Comparison of ENCODE assay signal across 8 mouse cellular contexts in genomic region chr16:96158511-96159080, GRCm38 (mm10). TPM values are rescaled to one million over a fixed set of nuclear protein-coding genes. Genes with fewer than 3 reads are reported as not detected.
DNase-seq lines count a peak whose midpoint lies in the region; ATAC-seq and TF ChIP-seq lines count a peak whose summit lies in the region.

No protein-coding gene starts in this region.

- H3K36me3 ChIP-seq in lung, postnatal 0 days (ENCODE audit: insufficient read depth, low read length), result no peaks in the 10 kb centered on the region
- peaks cover 15% of the 10 kb centered on the region for H3K36me3 ChIP-seq in intestine, embryonic 14.5 days (ENCODE audit: control insufficient read depth, insufficient read depth, low read length)
- peaks cover 17% of the 10 kb centered on the region for H3K36me3 ChIP-seq in neural tube, embryonic 15.5 days

- intact Hi-C loops in left cerebral cortex, postnatal 10 days (cut with DNase I), result loop anchor here (10.0 kb wide), 1 partner anchor 186 kb away; no protein-coding TSS in a partner anchor

- no peaks in the 10 kb centered on the region for H3K9me3 ChIP-seq in lung, postnatal 0 days (ENCODE audit: low read length)
- H3K9me3 ChIP-seq in intestine, embryonic 14.5 days (ENCODE audit: control insufficient read depth, low read length), result no peaks in the 10 kb centered on the region
- H3K9me3 ChIP-seq in neural tube, embryonic 15.5 days (replicated peaks), result no peaks in the 10 kb centered on the region

- no peak for TF ChIP-seq CTCF in lung, postnatal 0 days (IDR thresholded peaks at IDR 0.05)

- TF ChIP-seq EP300 in lung, postnatal 0 days (IDR thresholded peaks at IDR 0.05), result no peak

- WGBS in lung, postnatal 0 days, result 55% methylated on average over 12 of the region's 12 CpGs
- WGBS in intestine, embryonic 14.5 days, result 54% methylated on average over 12 of the region's 12 CpGs
- WGBS in neural tube, embryonic 15.5 days, result 42% methylated on average over 12 of the region's 12 CpGs

- no peaks in the 10 kb centered on the region for H3K27me3 ChIP-seq in lung, postnatal 0 days (replicated peaks; ENCODE audit: insufficient read depth, low read length)
- no peaks in the 10 kb centered on the region for H3K27me3 ChIP-seq in intestine, embryonic 14.5 days (replicated peaks; ENCODE audit: control insufficient read depth, insufficient read depth, low read length)
- H3K27me3 ChIP-seq in neural tube, embryonic 15.5 days (replicated peaks), result no peaks in the 10 kb centered on the region

- no peak overlapping the region; the same call in 1 of the 2 replicates for H3K9ac ChIP-seq in lung, postnatal 0 days (replicated peaks; ENCODE audit: low read depth)
- peak overlapping the region; percentile 88 for H3K9ac ChIP-seq in intestine, embryonic 14.5 days (ENCODE audit: low read length)
- peak overlapping the region; percentile 76 for H3K9ac ChIP-seq in neural tube, embryonic 15.5 days (replicated peaks)

- peak; percentile 52 to 79 for DNase-seq in adrenal gland, adult (ENCODE audit: inconsistent age in 2 of 2, low spot score in 1 of 2)
- no peak for DNase-seq in adrenal gland, postnatal 4 days (ENCODE audit: low spot score in 2 of 2)
- no peak for DNase-seq in lung, postnatal 0 days (ENCODE audit: low spot score)
- no peak for DNase-seq in lung, postnatal 10 days
- no peak for DNase-seq in intestine, embryonic 14.5 days (ENCODE audit: low spot score)
- no peak for DNase-seq in thymus, adult 18-20 months
- DNase-seq in left cerebral cortex, postnatal 10 days (ENCODE audit: extremely low spot score in 1 of 2, low spot score in 2 of 2), result no peak

- ATAC-seq in lung, postnatal 0 days, result no peak
- no peak for ATAC-seq in intestine, embryonic 14.5 days (replicated peaks; ENCODE audit: low FRiP score, low TSS enrichment, low read depth)
- ATAC-seq in neural tube, embryonic 15.5 days (ENCODE audit: low FRiP score), result peak; percentile 30; the same call in 1 of the 2 replicates

- H3K27ac ChIP-seq in lung, postnatal 0 days (ENCODE audit: low read length), result peak overlapping the region; percentile 40; the same call in 1 of the 2 replicates
- H3K27ac ChIP-seq in intestine, embryonic 14.5 days (ENCODE audit: low read depth), result peak overlapping the region; percentile 69
- H3K27ac ChIP-seq in neural tube, embryonic 15.5 days (replicated peaks), result peak overlapping the region; percentile 79

- peak overlapping the region; percentile 56 for H3K4me3 ChIP-seq in lung, postnatal 0 days (ENCODE audit: low read depth, low read length)
- peak overlapping the region; percentile 56 for H3K4me3 ChIP-seq in intestine, embryonic 14.5 days (ENCODE audit: low read depth, low read length)
- H3K4me3 ChIP-seq in neural tube, embryonic 15.5 days (replicated peaks), result peak overlapping the region; percentile 50

- H3K4me2 ChIP-seq in lung, postnatal 0 days (replicated peaks; ENCODE audit: low read depth, low read length), result peak overlapping the region; percentile 99
- H3K4me2 ChIP-seq in intestine, embryonic 14.5 days (ENCODE audit: low read length), result peak overlapping the region; percentile 98
- H3K4me2 ChIP-seq in neural tube, embryonic 15.5 days, result peak overlapping the region; percentile 92

- H3K4me1 ChIP-seq in lung, postnatal 0 days (ENCODE audit: insufficient read depth, low read depth, low read length), result no peaks in the 10 kb centered on the region
- H3K4me1 ChIP-seq in intestine, embryonic 14.5 days (replicated peaks; ENCODE audit: control insufficient read depth, insufficient read depth, low read length), result 0 out of 2 replicates have a peak, but pooled peaks cover 3% of the 10 kb centered on the region
- peaks cover 35% of the 10 kb centered on the region for H3K4me1 ChIP-seq in neural tube, embryonic 15.5 days

RNA-seq across cellular contexts. Expression of gene Wrb, which starts 13.4 kb away (rescaled TPM):
- total RNA-seq in adrenal gland, postnatal 4 days (2021), result 10 to 100 TPM; 31.5 to 31.9 TPM
- polyA plus RNA-seq in lung, postnatal 0 days (2015; fragmentation: Nextera tagmentation; extraction: Ambion mirVana), result 25.3 and 28.6 TPM in 2 replicates
- 80.0 and 89.2 TPM in 2 replicates for polyA plus RNA-seq in intestine, embryonic 14.5 days (2014; fragmentation: Nextera tagmentation; extraction: Ambion mirVana)
- 169 and 199 TPM in 2 replicates for polyA plus RNA-seq in neural tube, embryonic 15.5 days (2015; fragmentation: Nextera tagmentation; extraction: Ambion mirVana)
- total RNA-seq in left cerebral cortex, postnatal 10 days (2021), result 10 to 100 TPM; 75.2 to 84.1 TPM

RNA-seq across cellular contexts. Expression of gene Hmgn1, which starts 31.1 kb away (rescaled TPM):
- total RNA-seq in adrenal gland, postnatal 4 days (2021), result 100 to 1,000 TPM; 270 to 285 TPM
- 279 and 307 TPM in 2 replicates for polyA plus RNA-seq in lung, postnatal 0 days (2015; fragmentation: Nextera tagmentation; extraction: Ambion mirVana)
- polyA plus RNA-seq in intestine, embryonic 14.5 days (2014; fragmentation: Nextera tagmentation; extraction: Ambion mirVana), result 632 and 676 TPM in 2 replicates
- 273 and 319 TPM in 2 replicates for polyA plus RNA-seq in neural tube, embryonic 15.5 days (2015; fragmentation: Nextera tagmentation; extraction: Ambion mirVana)
- 10 to 100 TPM; 57.4 to 57.8 TPM for total RNA-seq in left cerebral cortex, postnatal 10 days (2021)

RNA-seq across cellular contexts. Expression of gene Lca5l, which starts 33.5 kb away (rescaled TPM):
- 1 to 10 TPM; 3.2 to 4.4 TPM for total RNA-seq in adrenal gland, postnatal 4 days (2021)
- 1.4 TPM in 2 replicates for polyA plus RNA-seq in lung, postnatal 0 days (2015; fragmentation: Nextera tagmentation; extraction: Ambion mirVana)
- polyA plus RNA-seq in intestine, embryonic 14.5 days (2014; fragmentation: Nextera tagmentation; extraction: Ambion mirVana), result 1.1 and 1.2 TPM in 2 replicates
- polyA plus RNA-seq in neural tube, embryonic 15.5 days (2015; fragmentation: Nextera tagmentation; extraction: Ambion mirVana), result 1.7 and 1.9 TPM in 2 replicates
- 1 to 10 TPM in 1 of 2 experiments, under 1 TPM in 1; 0.89 to 1.5 TPM for total RNA-seq in left cerebral cortex, postnatal 10 days (2021)

RNA-seq across cellular contexts. Expression of gene Sh3bgr, which starts 41.7 kb away (rescaled TPM):
- 10 to 100 TPM in 1 of 2 experiments, 1 to 10 TPM in 1; 9.0 to 23.2 TPM for total RNA-seq in adrenal gland, postnatal 4 days (2021)
- 8.2 TPM in 2 replicates for polyA plus RNA-seq in lung, postnatal 0 days (2015; fragmentation: Nextera tagmentation; extraction: Ambion mirVana)
- polyA plus RNA-seq in intestine, embryonic 14.5 days (2014; fragmentation: Nextera tagmentation; extraction: Ambion mirVana), result 29.7 and 30.9 TPM in 2 replicates
- polyA plus RNA-seq in neural tube, embryonic 15.5 days (2015; fragmentation: Nextera tagmentation; extraction: Ambion mirVana), result 6.1 and 6.7 TPM in 2 replicates
- 1 to 10 TPM; 2.0 to 2.1 TPM for total RNA-seq in left cerebral cortex, postnatal 10 days (2021)

Comparison
In these comparisons a context has a peak if more than half of its experiments do, and no peak if none do; other contexts are left out.
1. DNase-seq: peak in adrenal gland, adult (2 of 2); none in adrenal gland, postnatal 4 days (0 of 2), lung, postnatal 0 days (single experiment), lung, postnatal 10 days (single experiment), intestine, embryonic 14.5 days (single experiment), thymus, adult 18-20 months (0 of 2) and left cerebral cortex, postnatal 10 days (0 of 2).
2. Peak in every context shown above with its lines, with median percentiles within 50 percentile points of each other: H3K27ac ChIP-seq, H3K4me2 ChIP-seq and H3K4me3 ChIP-seq.